Mouse (Mus musculus) heart, postnatal 0 days (tissue): Measurements from ENCODE around the gene Wdhd1. TPM values are rescaled to one million over a fixed set of nuclear protein-coding genes. Genes with fewer than 3 reads are reported as not detected.

Source experiments
- ATAC-seq: fragments of 200-750 bp; cut with Nextera tagmentation; 2 replicates; pipeline ENCODE4 v1.8.0; 2017; ENCODE audit warnings: low read depth, moderate number of reproducible peaks, moderate library complexity; ENCODE audit not compliant: insufficient read depth
- DNase-seq: peaks from one replicate; pipeline ENCODE4 v3.0.0-alpha.2; 2016; ENCODE audit warnings: low spot score
- H3K27ac ChIP-seq: fragments of 300-500 bp; sonication (generic); 2 replicates; pipeline ENCODE4 v1.5.1; 2014; ENCODE audit warnings: low read depth, mild to moderate bottlenecking
- H3K27me3 ChIP-seq: fragments of 300-500 bp; sonication (generic); 2 replicates; pipeline ENCODE4 v1.6.1; 2014; ENCODE audit warnings: low read length, mixed read lengths; ENCODE audit not compliant: control insufficient read depth, insufficient read depth
- H3K36me3 ChIP-seq: fragments of 300-500 bp; sonication (generic); replicated peaks from 2 replicates; pipeline ENCODE4 v1.6.1; 2014; ENCODE audit warnings: low read length, mixed read lengths; ENCODE audit not compliant: control insufficient read depth, insufficient read depth
- H3K4me1 ChIP-seq: fragments of 300-500 bp; sonication (generic); 2 replicates; pipeline ENCODE4 v1.6.1; 2014; ENCODE audit warnings: antibody characterized with exemption; ENCODE audit not compliant: control insufficient read depth, insufficient read depth
- H3K4me2 ChIP-seq: fragments of 300-500 bp; sonication (generic); 2 replicates; pipeline ENCODE4 v1.6.1; 2014; ENCODE audit warnings: low read depth, mild to moderate bottlenecking, low read length, moderate library complexity
- H3K4me3 ChIP-seq: fragments of 300-500 bp; sonication (generic); 2 replicates; pipeline ENCODE4 v1.5.1; 2014; ENCODE audit warnings: low read depth, low read length
- H3K9ac ChIP-seq: fragments of 300-500 bp; sonication (generic); replicated peaks from 2 replicates; pipeline ENCODE4 v1.6.1; 2014; ENCODE audit warnings: low read depth, low read length, mixed read lengths
- H3K9me3 ChIP-seq: fragments of 300-500 bp; sonication (generic); replicated peaks from 2 replicates; pipeline ENCODE4 v1.6.1; 2016; ENCODE audit warnings: low read length; ENCODE audit not compliant: control insufficient read depth
- CTCF ChIP-seq: IDR thresholded peaks from 2 replicates; pipeline ENCODE4 v1.5.1; 2016; ENCODE audit warnings: antibody characterized with exemption, control low read depth, low read depth
- EP300 ChIP-seq: IDR thresholded peaks from 2 replicates; pipeline ENCODE4 v1.6.1; 2016; ENCODE audit warnings: antibody characterized with exemption, low read depth
- WGBS: fragments of 180-500 bp; shearing (Covaris S2); extraction: QIAGEN DNeasy Blood & Tissue Kit; methylation state at CpG from one replicate; pipeline ENCODE4 v1.1.7; 2014; 5-methylcytosine and 5-hydroxymethylcytosine counted together
- polyA plus RNA-seq: library from polyadenylated mRNA; unstranded; fragments of >200 nt; fragmentation: Nextera tagmentation; extraction: Ambion mirVana; gene quantifications from 2 replicates; pipeline ENCODE4 v1.2.1, GENCODE M21; 2015
- total RNA-seq: library from RNA; depleted of rRNA; stranded (reverse); fragments of >200 nt; gene quantifications from 2 replicates; pipeline ENCODE4 v1.2.3, GENCODE M21; 2014; ENCODE audit warnings: low replicate concordance

Gene Wdhd1
- total and polyA plus RNA-seq, 2 experiments from 2014 or later, result 3.9 to 4.5 TPM

- Histone ChIP-seq H3K27me3 (no peaks in the 10 kb centered on the region), H3K4me2 (no peak overlapping the region), H3K4me1 (no peaks in the 10 kb centered on the region), H3K4me3 (no peak overlapping the region), H3K9ac (no peak overlapping the region), H3K9me3 (no peaks in the 10 kb centered on the region), H3K27ac (no peak overlapping the region), H3K36me3 (peaks cover 46% of the 10 kb centered on the region)
- WGBS, result 94% methylated on average over 3 of the region's 3 CpGs
- ATAC-seq, result no peak
- DNase-seq, result no peak
- TF ChIP-seq CTCF (no peak), EP300 (no peak)
Measured at GRCm38 (mm10) chr14:47264866-47265265, 11.8 kb downstream of the Wdhd1 start.

- H3K36me3 ChIP-seq, result peaks cover 32% of the 10 kb centered on the region
- TF ChIP-seq EP300 (no peak), CTCF (peak; percentile 71)
- 66% methylated on average over 6 of the region's 6 CpGs for WGBS
Measured at GRCm38 (mm10) chr14:47249839-47250238, 26.8 kb downstream of the Wdhd1 start.

GRCm38 (mm10) chr14:47242753-47243152, 33.9 kb downstream of the Wdhd1 start:
- no peaks in the 10 kb centered on the region for H3K27me3 ChIP-seq
- no peak overlapping the region for H3K27ac ChIP-seq
- no peak overlapping the region for H3K4me3 ChIP-seq
- WGBS, result 51% methylated on average over 4 of the region's 4 CpGs
- peaks cover 40% of the 10 kb centered on the region for H3K36me3 ChIP-seq
- H3K9ac ChIP-seq, result no peak overlapping the region
- H3K9me3 ChIP-seq, result no peaks in the 10 kb centered on the region
- no peak for DNase-seq
- ATAC-seq, result no peak
- no peak for TF ChIP-seq EP300
- TF ChIP-seq CTCF, result no peak
- no peak overlapping the region for H3K4me2 ChIP-seq
- H3K4me1 ChIP-seq, result no peaks in the 10 kb centered on the region

More at GRCm38 (mm10) chr14:47249839-47250238, 26.8 kb downstream of the Wdhd1 start:
- DNase-seq (peak; percentile 40), ATAC-seq (peak; percentile 71)
- no peaks in the 10 kb centered on the region for H3K9me3 ChIP-seq
- H3K4me3 ChIP-seq, result no peak overlapping the region
- no peaks in the 10 kb centered on the region for H3K4me1 ChIP-seq
- no peak overlapping the region for H3K27ac ChIP-seq
- no peak overlapping the region for H3K4me2 ChIP-seq
- H3K9ac ChIP-seq, result no peak overlapping the region
- no peaks in the 10 kb centered on the region for H3K27me3 ChIP-seq

GRCm38 (mm10) chr14:47241046-47241445, 35.6 kb downstream of the Wdhd1 start:
- Histone ChIP-seq H3K9me3 (no peaks in the 10 kb centered on the region), H3K4me2 (no peak overlapping the region), H3K4me1 (no peaks in the 10 kb centered on the region), H3K36me3 (peaks cover 28% of the 10 kb centered on the region), H3K9ac (no peak overlapping the region), H3K27me3 (no peaks in the 10 kb centered on the region), H3K27ac (no peak overlapping the region), H3K4me3 (no peak overlapping the region)
- WGBS, result 82% methylated on average over 6 of the region's 6 CpGs
- ATAC-seq (no peak), DNase-seq (no peak)
- TF ChIP-seq CTCF, result no peak
- TF ChIP-seq EP300, result no peak

GRCm38 (mm10) chr14:47240600-47240999, 36.1 kb downstream of the Wdhd1 start:
- H3K4me1 ChIP-seq, result no peaks in the 10 kb centered on the region
- H3K36me3 ChIP-seq, result peaks cover 25% of the 10 kb centered on the region
- WGBS, result 22% methylated on average over 1 of the region's 1 CpGs
- H3K27me3 ChIP-seq, result no peaks in the 10 kb centered on the region
- no peak overlapping the region for H3K9ac ChIP-seq
- ATAC-seq, result no peak
- no peak for DNase-seq
- H3K4me2 ChIP-seq, result no peak overlapping the region
- TF ChIP-seq CTCF (no peak), EP300 (no peak)
- no peak overlapping the region for H3K4me3 ChIP-seq
- no peaks in the 10 kb centered on the region for H3K9me3 ChIP-seq
- no peak overlapping the region for H3K27ac ChIP-seq

- ATAC-seq, result no peak
- TF ChIP-seq EP300 (no peak), CTCF (no peak)
Measured at GRCm38 (mm10) chr14:47237286-47237685, 39.4 kb downstream of the Wdhd1 start.

More at GRCm38 (mm10) chr14:47237286-47237685, 39.4 kb downstream of the Wdhd1 start:
- no peaks in the 10 kb centered on the region for H3K4me1 ChIP-seq
- no peaks in the 10 kb centered on the region for H3K9me3 ChIP-seq
- H3K27ac ChIP-seq, result no peak overlapping the region
- H3K4me2 ChIP-seq, result no peak overlapping the region
- no peak overlapping the region for H3K4me3 ChIP-seq
- DNase-seq, result no peak
- WGBS, result 83% methylated on average over 4 of the region's 4 CpGs
- no peaks in the 10 kb centered on the region for H3K27me3 ChIP-seq
- peaks cover 8% of the 10 kb centered on the region; the same call in 1 of the 2 replicates for H3K36me3 ChIP-seq
- H3K9ac ChIP-seq, result no peak overlapping the region
